Mouse (Mus musculus): ENCODE measurements around the gene Slc35b2.

Gene Slc35b2

DNA sequence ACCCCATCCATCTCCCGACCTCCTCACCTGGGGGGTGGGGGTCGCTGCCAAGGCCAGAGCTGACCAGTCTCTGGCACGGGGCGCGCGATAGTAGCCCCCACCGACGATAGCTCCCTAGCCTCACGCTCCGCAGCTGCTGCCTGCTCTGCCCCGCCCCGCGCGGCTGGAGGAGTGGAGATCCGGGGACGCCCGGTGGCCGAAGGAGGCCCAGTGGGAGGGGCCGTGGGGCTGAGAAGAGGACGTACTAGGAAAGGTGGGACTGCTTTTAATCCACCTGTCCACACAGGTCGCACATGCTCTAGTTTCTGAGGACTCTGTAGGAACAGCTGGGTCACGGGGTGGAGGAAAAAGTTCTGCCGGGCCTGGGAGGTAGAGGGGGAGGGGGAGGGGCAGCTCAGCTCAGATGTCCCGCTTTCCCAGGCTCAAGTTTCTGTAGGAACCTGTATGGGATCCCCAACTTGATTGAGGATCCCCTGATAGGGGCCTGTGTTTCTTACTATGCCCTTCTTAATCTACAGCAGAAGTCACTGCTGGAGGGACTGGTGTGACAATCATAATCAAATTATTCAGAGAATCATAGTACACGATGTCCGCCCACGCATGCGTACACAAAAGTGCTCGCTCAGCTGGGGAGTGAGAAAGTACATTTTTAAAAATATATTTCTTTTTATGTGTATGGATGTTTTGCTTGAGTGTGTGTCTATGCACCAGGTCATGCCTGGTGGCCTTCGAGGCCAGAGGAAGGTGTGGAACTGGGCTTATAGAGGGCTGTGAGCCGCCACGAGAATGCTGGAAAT lies 36.0 kb downstream of the Slc35b2 start, which contains the start of gene Slc29a1:
Gene Slc29a1, minus strand, starts transcription at position 161 of the 797 bp plus-strand sequence.
- peak; percentile 76 for DNase-seq (ENCODE audit: low spot score)

DNA sequence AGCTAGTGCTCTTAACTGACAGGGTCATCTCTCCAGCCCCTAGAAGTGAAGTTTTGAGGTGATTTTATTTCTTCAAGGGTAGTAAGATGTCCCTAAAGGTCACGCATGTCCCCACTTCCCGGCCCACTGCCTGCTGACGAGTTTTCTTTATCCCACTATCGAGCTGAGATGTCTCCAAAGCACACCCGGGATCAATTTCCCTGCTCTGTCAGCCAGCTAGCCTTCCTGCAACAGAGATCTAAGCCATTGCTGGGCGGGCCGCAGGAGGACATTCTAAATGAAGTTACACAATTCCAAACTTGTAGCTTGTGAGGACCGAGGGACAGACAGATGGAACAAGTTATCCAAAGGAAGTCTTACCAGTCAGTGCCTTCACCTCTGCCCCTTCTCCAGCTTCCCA lies 36.6 kb downstream of the Slc35b2 start:
- no peak for DNase-seq (ENCODE audit: low spot score)

DNA sequence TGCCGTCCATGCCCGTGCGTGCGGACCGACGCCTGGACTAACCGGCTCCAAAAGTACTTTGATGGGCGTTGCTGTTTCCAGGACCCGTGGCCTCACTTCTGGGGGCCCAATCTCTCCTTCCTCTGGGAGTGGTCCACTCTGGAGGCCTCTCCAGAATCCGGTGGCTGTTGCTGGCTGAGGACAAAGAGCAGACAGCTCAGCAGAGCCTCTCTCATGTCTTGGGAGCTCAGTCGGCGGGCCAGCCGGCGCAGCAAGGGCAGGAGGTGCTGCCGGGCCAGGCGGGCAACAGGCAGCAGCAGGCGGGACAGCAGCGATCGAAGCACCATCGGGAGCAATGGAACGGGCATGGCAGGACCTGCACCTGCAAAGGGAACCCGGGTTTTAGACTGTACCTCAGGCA lies 37.7 kb downstream of the Slc35b2 start:
- no peak for DNase-seq (ENCODE audit: low spot score)

DNA sequence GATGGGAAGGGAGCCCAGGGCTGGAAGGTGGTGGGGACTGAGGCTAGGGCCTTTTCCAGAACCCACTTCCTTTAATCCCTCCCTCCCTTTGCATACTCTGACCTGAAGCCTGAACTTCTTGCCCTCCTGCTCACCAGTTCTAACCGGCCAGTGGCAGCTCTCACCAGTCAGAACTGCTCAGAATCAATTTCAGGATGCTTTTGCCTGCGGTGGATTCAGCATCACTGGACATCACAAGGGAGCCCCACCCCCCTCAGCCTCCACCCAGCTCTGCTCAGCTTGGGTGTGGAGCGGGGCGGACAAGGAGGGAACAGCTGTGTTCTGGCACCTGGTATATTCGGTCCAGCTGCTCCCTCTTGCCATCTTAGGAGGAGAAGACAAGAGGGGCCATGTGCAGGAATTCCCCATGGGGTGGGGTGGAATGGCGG lies 38.2 kb downstream of the Slc35b2 start, which contains the start of gene Mymx:
Gene Mymx, minus strand, starts transcription at position 226 of the 428 bp plus-strand sequence.
- no peak for DNase-seq (ENCODE audit: low spot score)

DNA sequence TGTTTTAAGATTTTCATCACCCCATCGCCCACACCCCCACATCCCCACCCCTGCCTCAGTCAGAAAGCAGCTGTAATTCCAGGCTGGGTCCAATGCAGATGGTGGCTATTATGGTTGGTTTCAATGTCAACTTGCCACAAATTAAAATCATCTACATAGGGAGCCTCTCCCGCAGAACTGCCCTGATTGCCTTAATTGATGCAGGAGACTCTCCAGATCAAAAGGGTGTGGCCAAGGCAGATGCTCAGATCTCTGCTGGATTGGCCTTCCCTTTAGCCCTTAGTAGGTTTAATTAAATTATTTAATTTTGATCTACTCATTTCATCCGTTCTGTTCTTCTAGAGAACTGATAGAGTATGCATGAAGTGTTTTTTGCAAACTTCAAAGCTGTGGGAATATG lies 39.3 kb downstream of the Slc35b2 start:
- DNase-seq (ENCODE audit: low spot score): no peak

DNA sequence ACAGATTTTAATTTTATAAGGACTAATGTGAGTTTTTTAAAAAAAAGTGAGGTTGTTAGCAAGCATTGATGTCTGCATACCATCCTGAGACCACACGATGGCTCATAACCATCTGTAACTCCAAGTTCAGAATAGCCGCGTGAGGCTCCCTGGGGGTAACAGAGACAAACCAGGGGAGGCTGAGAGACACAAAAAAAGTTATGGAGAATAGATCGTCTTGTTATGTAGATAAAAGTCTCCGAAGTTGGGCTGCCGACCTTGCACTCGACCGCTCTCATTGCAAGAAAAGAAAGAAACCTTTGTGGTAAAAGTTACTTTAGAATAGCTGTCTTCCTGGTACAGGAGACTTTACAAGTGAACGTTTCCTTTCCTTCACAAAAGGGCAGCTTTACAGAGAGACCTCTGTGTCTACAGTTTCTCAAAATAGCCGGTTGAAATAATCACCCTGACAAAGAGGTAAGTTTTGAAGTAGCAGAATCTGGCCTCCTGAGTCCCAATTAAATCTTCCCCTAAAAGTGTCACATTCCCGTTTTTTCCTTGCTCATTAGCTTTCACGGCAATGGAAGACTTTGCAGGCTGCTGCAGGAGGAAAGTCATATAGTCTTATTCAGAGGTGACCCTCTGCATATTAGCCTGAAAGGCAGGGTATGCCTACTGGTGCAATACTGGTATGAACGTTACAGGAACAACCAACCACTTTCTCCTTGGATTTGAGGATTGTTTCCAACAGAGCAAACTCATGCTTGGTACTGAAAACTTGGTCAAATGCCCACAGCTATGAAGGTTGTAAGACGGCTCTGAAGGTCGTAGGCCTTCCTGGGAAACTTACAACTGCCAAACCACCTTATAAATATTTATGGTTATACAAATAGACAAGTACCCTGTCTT lies 43.6 kb downstream of the Slc35b2 start:
- no peak for DNase-seq (ENCODE audit: low spot score)

DNA sequence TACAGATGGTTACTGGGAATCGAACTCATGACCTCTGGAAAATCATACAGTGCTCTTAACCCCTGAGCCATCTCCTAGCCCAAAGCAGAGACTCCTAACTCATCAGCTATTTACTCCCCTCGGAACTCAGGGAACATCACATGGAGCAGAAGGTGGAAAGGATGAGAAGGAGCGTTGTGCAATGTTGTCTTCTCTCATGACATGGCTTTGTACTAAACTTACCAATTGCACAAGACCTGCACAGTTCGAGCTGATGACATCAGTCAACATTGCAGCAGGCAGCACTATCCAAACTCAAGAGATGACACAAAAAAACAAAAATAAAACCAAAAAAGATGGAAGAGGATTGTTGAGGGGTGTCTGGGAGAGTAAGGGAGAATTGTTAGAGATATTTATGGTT lies 44.7 kb downstream of the Slc35b2 start:
- no peak for DNase-seq (ENCODE audit: low spot score)

DNA sequence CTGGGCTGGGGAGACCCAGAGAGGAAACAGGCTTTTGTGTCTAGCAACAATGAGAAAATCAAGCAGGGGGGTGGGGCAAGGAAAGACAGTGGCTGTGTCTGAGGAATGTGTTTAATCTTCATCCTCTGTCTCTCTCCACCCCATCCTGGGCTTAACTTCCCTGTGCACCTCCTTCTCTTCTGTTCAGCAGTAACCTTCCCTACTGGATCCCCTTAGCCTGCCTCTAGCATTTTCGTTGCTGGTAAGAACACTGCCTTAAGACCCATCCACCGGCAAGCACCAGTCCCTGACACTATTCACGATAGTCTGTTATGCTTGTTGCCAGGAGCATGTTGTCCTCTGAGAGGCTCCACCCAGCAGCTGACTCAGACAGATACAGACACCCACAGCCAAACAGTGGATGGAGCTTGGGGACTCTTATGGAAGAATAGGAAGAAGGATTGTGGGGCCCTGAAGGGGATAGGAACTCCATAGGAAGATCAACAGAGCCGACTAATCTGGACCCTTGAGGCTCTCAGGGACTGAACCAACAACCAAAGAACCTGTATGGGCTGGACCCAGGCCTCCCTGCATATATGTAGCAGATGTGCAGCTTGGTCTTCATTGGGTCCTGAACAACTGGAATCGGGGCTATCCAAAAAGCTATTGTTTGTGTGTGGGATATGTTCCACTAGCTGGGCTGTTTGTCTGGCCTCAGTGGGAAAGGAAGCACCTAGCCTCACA lies 46.6 kb downstream of the Slc35b2 start:
- DNase-seq (ENCODE audit: low spot score): no peak

DNA sequence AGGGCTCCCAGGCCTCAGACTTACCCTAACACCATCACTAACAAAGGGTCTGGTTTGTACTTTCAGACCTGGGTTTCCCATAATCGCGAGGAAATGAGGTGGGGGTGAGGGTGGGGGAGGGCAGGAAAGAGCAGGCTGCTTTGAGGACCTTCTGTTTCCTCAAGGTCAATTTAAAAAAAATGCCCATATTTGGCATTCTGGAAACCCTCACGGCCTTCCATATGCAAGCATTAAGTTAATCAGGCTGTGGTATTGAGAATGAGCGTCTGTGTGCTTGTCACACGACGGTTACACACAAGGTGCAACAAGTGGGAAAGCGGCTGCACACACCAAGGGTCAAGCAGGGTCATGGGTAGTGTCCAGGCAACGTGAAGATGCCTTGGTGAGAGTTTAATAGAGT lies 48.3 kb downstream of the Slc35b2 start:
- DNase-seq (ENCODE audit: low spot score): no peak

DNA sequence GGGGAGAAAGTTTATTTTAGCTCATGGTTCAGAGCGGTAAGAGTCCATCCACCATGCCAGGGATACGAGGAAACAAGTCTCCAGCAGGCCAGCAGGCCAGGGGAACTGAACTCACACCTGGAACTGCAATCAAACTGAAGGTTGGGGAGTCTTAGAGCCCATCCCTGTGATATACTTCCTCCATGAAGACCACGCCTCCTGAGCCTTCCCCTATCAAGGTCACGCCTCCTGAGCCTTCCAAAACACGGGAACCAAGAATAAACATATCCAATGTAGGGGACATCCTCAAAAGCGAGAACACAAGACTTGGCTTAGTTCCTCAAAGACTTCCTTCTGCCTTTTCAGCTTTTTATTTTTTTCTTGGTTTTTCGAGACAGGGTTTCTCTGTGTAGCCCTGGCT lies 49.2 kb downstream of the Slc35b2 start:
- DNase-seq (ENCODE audit: low spot score): no peak

DNA sequence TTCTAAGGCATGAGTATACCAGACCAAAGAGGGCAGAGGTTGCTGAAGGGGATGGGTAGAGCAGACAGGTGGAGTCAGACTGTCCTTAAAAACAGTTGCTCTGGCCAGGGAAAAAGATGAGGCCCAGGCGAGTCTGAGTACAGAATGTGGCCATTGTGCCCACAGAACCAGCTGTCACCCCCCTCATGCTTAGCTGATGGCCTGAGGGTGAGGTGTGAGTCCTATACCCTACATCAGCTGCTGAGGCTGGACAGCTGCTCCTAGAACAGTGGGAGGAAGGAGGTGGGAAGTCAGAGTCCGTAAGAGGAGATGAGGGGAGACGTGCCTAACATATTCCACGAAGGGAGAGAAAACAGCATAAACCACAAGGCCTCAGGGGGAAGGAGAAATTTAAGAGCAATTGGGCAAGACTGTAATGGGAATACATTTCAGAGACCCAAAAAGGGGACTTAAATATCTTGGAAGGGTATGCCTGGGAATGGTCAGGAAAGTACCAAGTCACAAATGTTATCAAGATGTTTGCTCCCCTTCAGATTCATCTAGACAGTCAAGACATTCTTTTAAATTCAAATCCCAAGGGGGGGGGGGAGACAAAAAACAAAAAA lies 52.5 kb downstream of the Slc35b2 start:
- DNase-seq (ENCODE audit: low spot score): no peak

DNA sequence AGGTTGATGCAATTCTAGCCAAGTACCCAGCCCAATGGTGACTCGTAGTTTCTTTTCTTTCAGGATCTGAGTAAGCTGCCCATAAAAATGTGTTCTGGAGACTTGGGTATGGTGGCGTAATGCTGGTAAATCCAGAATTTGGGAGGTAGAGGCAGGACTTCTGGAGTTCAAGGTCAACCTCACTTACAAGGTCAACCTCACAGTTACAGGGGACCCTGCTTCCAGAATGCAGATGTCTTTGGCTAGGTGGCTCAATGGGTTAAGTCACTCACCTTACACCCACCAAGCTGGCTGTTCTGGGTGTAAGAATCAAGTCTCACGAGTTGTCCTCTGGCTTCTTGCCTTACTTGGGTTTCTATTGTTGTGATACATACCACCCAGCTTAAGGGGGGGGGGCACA lies 53.0 kb downstream of the Slc35b2 start:
- DNase-seq (ENCODE audit: low spot score): no peak

Data from urinary bladder, postnatal 14 days (tissue).